Mouse (Mus musculus): ENCODE results near the gene 4930469K13Rik. TPM values are rescaled to one million over a fixed set of nuclear protein-coding genes. Genes with fewer than 3 reads are reported as not detected.

Gene 4930469K13Rik
- total and polyA plus RNA-seq, 3 experiments: 0.23 to 0.29 TPM; not detected in 1

DNA sequence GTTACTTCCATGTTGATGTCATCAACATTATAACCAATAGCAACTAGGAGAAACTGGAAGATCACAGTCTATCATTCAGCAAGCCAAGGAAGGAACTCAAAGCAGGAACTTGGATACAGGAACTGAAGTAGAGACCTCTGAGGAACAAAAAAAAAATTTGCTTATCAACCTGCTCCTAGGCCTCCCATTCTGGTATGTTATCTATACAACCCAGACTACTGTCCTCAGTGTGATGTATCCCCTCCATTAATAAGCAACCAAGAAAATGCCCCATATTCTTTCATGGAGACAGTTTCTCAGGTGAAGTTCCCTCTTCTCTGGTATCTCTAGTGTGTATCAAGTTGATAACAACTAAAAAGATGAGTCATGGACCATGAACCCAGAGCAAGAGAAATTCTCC lies 40.0 kb downstream of the 4930469K13Rik start:
- H3K4me3 ChIP-seq (ENCODE audit: control insufficient read depth in 1 of 2, insufficient read depth in 1 of 2, low read depth in 2 of 2, low read length in 2 of 2): no peak overlapping the region
- no peaks in the 10 kb centered on the region for H3K9me3 ChIP-seq (replicated peaks; ENCODE audit: insufficient read depth, low read length)
- H3K27ac ChIP-seq (ENCODE audit: control insufficient read depth, low read depth, low read length): peak overlapping the region; percentile 99
- H3K9ac ChIP-seq (ENCODE audit: control insufficient read depth, low read depth, low read length, poor library complexity, severe bottlenecking): no peak overlapping the region
- no peaks in the 10 kb centered on the region for H3K27me3 ChIP-seq (ENCODE audit: control insufficient read depth in 1 of 2, insufficient read depth in 2 of 2, low read length in 2 of 2)
- H3K4me1 ChIP-seq (ENCODE audit: control insufficient read depth in 1 of 2, insufficient read depth in 2 of 2, low read length in 2 of 2): peaks cover 41 to 60% of the 10 kb centered on the region in 2 experiments
- H3K36me3 ChIP-seq (ENCODE audit: control insufficient read depth in 1 of 2, insufficient read depth in 2 of 2, low read length in 2 of 2): peaks cover 26 to 73% of the 10 kb centered on the region in 2 experiments
- DNase-seq (ENCODE audit: low read depth, low spot score): peak; percentile 95
- H3K79me2 ChIP-seq (ENCODE audit: control insufficient read depth, insufficient read depth, low read length, poor library complexity): no peaks in the 10 kb centered on the region; the same call in 1 of the 2 replicates
- TF ChIP-seq ZMIZ1 (IDR thresholded peaks at IDR 0.05; ENCODE audit: low read depth, low read length): no peak
- TF ChIP-seq KAT2A (conservative IDR thresholded peaks at IDR 0.05; ENCODE audit: low read depth, low read length): peak; percentile 48; the same call in 1 of the 2 replicates
- peak; percentile 48; the same call in 1 of the 2 replicates for TF ChIP-seq CHD2 (IDR thresholded peaks at IDR 0.05; ENCODE audit: low read length)
- TF ChIP-seq HCFC1 (IDR thresholded peaks at IDR 0.05; ENCODE audit: low read depth, low read length): peak; percentile 72
- TF ChIP-seq POLR2AphosphoS5 (IDR thresholded peaks at IDR 0.05; ENCODE audit: borderline replicate concordance, low read depth, low read length): no peak
- peak; percentile 100 for TF ChIP-seq GATA1 (IDR thresholded peaks at IDR 0.05; ENCODE audit: low read depth, low read length)
- no peak for TF ChIP-seq USF2 (IDR thresholded peaks at IDR 0.05; ENCODE audit: borderline replicate concordance in 1 of 2, insufficient read depth in 1 of 2, low read depth in 1 of 2, low read length in 2 of 2)
- no peak for TF ChIP-seq MEF2A (IDR thresholded peaks at IDR 0.05; ENCODE audit: extremely low read depth, insufficient replicate concordance, low read depth, low read length, poor library complexity, severe bottlenecking)
- TF ChIP-seq TAL1 (IDR thresholded peaks at IDR 0.05; ENCODE audit: low read length): peak; percentile 98
- TF ChIP-seq MAZ (IDR thresholded peaks at IDR 0.05; ENCODE audit: low read depth, low read length): peak; percentile 91
- TF ChIP-seq SMC3 (IDR thresholded peaks at IDR 0.05; ENCODE audit: low read depth, low read length): no peak
- peak; percentile 60; the same call in 1 of the 2 replicates for TF ChIP-seq POLR2AphosphoS2 (IDR thresholded peaks at IDR 0.05; ENCODE audit: low read length)
- peak; percentile 85 for TF ChIP-seq ELF1 (IDR thresholded peaks at IDR 0.05; ENCODE audit: low read depth, low read length)
- TF ChIP-seq MYC (IDR thresholded peaks at IDR 0.05; ENCODE audit: low read depth, low read length): peak; percentile 93
- peak; percentile 0; the same call in 1 of the 2 replicates for TF ChIP-seq ZC3H11A (IDR thresholded peaks at IDR 0.05; ENCODE audit: low read depth, low read length)
- TF ChIP-seq E2F4 (IDR thresholded peaks at IDR 0.05; ENCODE audit: borderline replicate concordance, low read depth, low read length): peak; percentile 85; the same call in 1 of the 2 replicates
- TF ChIP-seq JUND (IDR thresholded peaks at IDR 0.05; ENCODE audit: low read depth, low read length): peak; percentile 79; the same call in 1 of the 2 replicates
- peak; percentile 78 for TF ChIP-seq MAFK (IDR thresholded peaks at IDR 0.05; ENCODE audit: borderline replicate concordance, low read depth, low read length)
- TF ChIP-seq POLR2A (IDR thresholded peaks at IDR 0.05; ENCODE audit: control insufficient read depth in 1 of 2, insufficient read depth in 1 of 2, low read depth in 1 of 2, low read length in 2 of 2, poor library complexity in 1 of 2): no peak; a peak in 1 of 4 replicates
- TF ChIP-seq NELFE (IDR thresholded peaks at IDR 0.05; ENCODE audit: low read depth, low read length): no peak
- TF ChIP-seq ETS1 (IDR thresholded peaks at IDR 0.05; ENCODE audit: low read depth, low read length): peak; percentile 97
- TF ChIP-seq BHLHE40 (IDR thresholded peaks at IDR 0.05; ENCODE audit: borderline replicate concordance, low read depth, low read length): peak; percentile 63
- TF ChIP-seq USF1 (IDR thresholded peaks at IDR 0.05; ENCODE audit: low read depth, low read length): no peak
- peak; percentile 74 for TF ChIP-seq MYB (IDR thresholded peaks at IDR 0.05; ENCODE audit: low read depth, low read length)
- TF ChIP-seq MXI1 (IDR thresholded peaks at IDR 0.05; ENCODE audit: low read depth, low read length): 0 out of 2 replicates have a peak, but pooled peaks have one; percentile 12
- TF ChIP-seq ZKSCAN1 (IDR thresholded peaks at IDR 0.05; ENCODE audit: low read depth, low read length): peak; percentile 96
- TF ChIP-seq SIN3A (IDR thresholded peaks at IDR 0.05; ENCODE audit: low read length): peak; percentile 89
- TF ChIP-seq GABPA (IDR thresholded peaks at IDR 0.05; ENCODE audit: low read depth, low read length): peak; percentile 80; the same call in 1 of the 2 replicates
- no peak for TF ChIP-seq UBTF (IDR thresholded peaks at IDR 0.05; ENCODE audit: borderline replicate concordance, insufficient read depth, low read depth, low read length)
- peak; percentile 99 to 100 for TF ChIP-seq EP300 (IDR thresholded peaks at IDR 0.05; ENCODE audit: low read depth in 1 of 2, low read length in 2 of 2)
- no peak for TF ChIP-seq CTCF (IDR thresholded peaks at IDR 0.05 in 2 of 3, conservative IDR thresholded peaks at IDR 0.05 in 1 of 3; ENCODE audit: control insufficient read depth in 1 of 3, insufficient read depth in 1 of 3, low read depth in 2 of 3, low read length in 3 of 3, poor library complexity in 1 of 3, severe bottlenecking in 1 of 3)
- TF ChIP-seq TBP (IDR thresholded peaks at IDR 0.05; ENCODE audit: low read depth, low read length): no peak
- peak; percentile 97 for TF ChIP-seq RCOR1 (IDR thresholded peaks at IDR 0.05; ENCODE audit: low read depth, low read length)
- TF ChIP-seq CHD1 (IDR thresholded peaks at IDR 0.05; ENCODE audit: low read depth, low read length): no peak
- TF ChIP-seq TCF12 (IDR thresholded peaks at IDR 0.05; ENCODE audit: low read depth, low read length): peak; percentile 99
- TF ChIP-seq NRF1 (IDR thresholded peaks at IDR 0.05; ENCODE audit: insufficient read depth, low read depth, low read length, poor library complexity, severe bottlenecking): no peak
- TF ChIP-seq ZNF384 (IDR thresholded peaks at IDR 0.05; ENCODE audit: low read depth, low read length): peak; percentile 99

Measured in MEL (cell line).